Mouse (Mus musculus) adrenal gland, adult 8-10 months (tissue): Measurements from ENCODE around the gene Nxnl2. TPM values are rescaled to one million over a fixed set of nuclear protein-coding genes. Genes with fewer than 3 reads are reported as not detected.

ENCODE experiments used
- DNase-seq: peaks from one replicate; pipeline ENCODE4 v3.0.0; 2022
- total RNA-seq, 4 experiments: library from RNA; stranded (reverse); gene quantifications; 2 replicates each; pipeline ENCODE4 v1.2.4; 2022

The Nxnl2 gene
- under 1 TPM in 2 of 4 experiments, not detected in 2; 0.45 to 0.65 TPM for total RNA-seq

DNA sequence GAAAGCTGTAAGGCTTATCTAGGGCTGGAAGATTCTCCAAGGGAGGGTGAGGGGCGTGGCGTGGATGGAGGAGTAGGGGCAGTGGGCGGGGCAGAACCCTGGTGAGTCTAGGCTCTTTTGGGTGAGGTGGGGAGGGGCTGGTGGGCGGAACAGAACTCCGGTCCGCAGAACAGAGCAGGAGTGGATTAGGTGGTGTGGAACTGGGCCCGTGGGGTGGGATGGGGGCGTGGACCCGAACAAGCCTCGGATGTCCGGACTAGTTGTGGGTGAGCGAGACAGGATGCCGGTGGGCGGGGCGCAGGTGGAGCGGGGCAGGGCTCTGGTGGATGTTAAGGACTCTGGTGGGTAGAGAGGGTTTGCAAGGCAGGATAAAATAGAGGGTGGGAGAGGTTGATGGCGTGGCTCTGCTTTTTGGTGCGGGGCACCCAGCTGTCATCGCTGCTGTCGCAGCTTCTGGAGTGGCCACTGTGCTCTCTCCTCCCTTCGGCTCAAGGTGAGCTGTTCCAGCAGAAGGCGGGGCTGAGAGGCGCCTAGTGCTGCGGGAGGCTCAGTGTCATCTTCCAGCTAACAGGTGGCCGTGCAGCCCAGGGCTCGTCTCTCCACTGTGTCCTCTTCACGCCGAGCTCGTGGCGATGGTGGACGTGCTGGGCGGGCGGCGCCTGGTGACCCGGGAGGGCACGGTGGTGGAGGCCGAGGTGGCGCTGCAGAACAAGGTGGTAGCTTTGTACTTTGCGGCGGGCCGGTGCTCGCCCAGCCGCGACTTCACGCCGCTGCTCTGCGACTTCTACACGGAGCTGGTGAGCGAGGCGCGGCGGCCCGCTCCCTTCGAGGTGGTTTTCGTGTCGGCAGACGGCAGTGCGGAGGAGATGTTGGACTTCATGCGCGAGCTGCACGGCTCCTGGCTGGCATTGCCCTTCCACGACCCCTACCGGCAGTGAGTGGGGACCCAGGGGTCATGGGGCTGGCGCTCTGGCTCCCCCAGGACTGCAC is at the start of gene Nxnl2:
Gene Nxnl2, plus strand, starts transcription at position 332 of the 990 bp plus-strand sequence.
- DNase-seq: peak; percentile 14

DNA sequence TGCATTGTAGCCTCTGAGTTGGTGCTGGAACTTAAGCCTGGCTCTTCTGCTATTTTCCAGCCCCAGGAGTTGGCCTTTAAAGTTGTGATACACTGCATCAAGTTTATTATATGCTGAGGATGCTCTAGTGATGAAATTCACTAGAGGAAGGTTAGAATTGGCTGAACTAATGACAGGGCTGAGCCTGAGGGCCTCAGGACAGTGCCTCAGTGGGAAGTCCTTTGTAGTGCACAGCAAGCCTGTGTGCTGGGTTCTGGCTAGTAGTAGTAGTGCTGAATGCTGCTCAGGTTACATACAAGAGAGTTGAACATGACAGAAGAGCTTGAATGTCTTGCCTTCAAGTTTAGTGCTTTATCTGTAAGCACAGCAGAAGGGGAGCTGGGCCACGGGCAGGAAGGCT is 48.9 kb upstream of the Nxnl2 start:
- DNase-seq: no peak

DNA sequence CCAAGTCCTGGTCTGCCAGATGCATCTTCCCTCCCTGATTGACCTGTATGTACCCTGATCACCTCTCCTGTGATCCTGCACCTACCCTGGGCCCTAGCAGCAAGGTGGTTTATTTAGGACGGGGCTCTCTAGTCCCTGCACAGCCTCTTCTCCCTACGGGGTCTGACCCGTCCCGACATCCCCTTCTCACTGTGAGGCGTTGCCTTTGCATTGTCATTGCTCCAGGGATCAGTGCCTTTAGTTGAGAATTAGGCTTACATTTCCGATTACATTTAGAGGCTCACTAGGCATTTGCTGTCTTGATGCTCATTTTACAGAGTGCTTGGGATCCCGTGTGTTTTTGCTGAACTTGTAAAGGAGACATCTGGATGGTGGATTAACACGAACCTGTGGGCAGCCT is 48.1 kb upstream of the Nxnl2 start:
- no peak for DNase-seq

DNA sequence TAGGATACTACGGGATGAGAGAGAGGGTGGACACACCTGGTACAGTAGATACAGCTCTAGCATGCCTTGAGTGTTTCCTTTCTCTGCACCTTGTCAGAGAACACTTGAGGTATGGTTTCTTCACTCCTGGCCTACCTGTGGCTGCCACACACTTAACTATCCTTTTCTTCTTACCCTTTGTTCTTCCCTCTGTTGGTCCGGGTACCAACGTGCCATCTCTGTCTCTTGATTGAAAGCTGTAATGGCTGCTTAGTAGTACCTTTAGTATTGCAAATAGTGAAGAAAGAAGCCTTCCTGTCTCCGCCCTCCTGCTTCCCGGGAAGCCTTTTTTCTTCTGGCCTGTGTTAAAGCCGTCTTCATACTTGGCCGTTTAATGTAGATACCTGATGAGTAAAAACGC is 45.5 kb upstream of the Nxnl2 start:
- DNase-seq: no peak

DNA sequence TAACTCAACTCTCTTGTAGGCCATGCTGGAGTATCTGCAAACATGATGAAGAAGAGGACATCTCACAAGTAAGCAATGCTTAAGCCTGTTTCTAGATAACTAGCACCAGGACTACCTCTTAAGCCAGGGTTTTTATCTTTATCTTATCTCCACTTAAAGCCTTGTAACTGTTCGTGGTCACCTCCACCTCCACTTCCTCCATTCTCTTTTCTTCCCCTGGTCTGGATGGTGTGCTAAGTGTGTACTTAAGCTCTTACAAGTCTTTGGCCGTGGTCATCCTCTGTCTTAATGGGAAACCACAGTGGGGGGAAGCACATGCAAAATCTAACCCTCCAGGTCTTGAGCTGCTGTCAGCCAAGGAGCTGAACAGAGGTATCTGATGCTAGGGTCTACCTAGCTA is 42.9 kb upstream of the Nxnl2 start:
- no peak for DNase-seq

DNA sequence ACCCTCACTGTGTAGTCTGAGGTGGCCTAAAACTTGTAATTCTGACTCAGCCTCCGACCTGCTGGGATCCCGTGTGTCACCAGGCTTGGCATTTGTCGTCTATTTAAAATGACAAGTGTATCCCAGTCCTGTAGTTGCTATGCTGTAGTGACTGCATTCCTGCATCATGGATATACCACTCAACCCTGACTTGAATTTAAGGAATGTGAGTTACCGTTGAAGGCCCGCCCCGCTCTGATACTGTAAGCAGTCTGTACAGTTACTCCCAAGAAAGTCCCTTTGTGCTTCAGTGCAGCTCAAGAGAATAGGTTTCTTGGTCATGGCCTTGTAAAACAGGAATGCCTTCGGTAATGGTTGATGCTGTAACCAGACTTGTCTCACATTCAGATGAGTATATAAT is 42.4 kb upstream of the Nxnl2 start:
- no peak for DNase-seq

DNA sequence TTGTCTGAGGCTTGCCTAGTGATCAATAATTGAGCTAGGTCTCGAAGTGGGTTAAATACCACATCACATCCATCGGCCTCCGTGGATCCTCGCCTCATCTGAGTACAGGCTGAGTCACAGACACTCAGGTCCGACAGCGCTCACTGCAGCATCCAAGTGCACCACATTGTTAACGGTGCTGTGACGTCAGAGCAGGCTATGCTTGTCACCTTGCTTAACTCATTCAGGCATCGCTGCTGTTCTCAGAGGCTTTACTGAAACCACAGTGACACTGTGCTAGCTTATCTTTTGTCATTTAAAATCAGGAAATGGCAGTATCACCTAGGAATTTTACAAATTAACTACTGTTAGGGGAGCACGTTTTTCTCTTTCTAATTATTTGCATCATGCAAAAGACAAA is 39.6 kb upstream of the Nxnl2 start:
- DNase-seq: no peak

DNA sequence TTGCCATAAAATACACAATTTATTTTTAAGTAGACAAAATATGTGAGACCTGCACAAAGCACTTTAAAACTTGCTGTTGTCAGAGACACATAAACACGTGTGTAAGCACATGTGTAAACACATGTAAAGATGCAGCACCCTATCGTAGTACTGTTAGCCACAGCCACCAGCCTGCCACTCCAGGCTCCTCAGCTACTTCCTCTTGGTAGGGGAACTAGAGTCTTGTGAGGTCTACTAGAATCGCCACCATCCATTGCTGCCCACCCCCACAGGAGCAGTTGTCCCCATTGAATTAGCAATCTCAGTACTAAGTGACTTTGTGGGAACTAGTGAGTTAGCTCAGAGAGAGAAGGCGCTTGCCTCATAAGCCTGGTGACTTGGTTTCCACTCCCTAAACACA is 34.5 kb upstream of the Nxnl2 start:
- DNase-seq: no peak

DNA sequence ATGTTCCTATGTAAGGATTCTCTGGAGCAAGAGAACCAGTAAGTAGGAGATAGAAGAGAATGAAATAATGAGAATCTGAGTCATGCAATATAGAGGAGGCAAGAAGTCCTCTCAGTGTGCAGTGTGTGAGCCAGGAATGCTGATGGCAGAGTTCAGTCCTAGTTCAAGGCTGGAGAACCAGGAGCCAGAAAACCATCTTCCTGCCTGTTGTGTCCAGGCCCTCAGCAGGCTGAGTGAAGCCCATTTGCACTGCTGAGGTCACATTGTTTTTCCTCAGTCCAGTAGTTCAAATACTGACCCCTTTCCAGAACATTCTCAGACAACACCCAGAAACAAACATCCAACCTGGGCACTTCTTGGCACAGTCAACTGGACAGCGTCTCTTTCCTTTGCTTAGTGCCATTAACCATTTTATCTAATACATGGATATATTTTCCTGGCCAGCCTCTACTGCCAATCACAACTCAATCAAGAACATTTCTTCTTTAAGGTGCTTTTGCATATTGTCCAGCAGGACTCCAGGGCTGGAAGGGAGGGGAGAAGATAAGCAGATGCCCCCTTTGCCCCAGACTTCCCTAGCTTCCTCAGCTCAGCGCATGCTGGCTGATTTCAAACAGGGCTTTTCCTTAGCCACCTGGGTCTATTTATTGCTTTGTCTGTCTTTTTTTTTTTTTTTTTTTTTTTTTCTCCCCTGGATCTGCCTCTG is 33.7 kb upstream of the Nxnl2 start:
- DNase-seq: peak; percentile 61

DNA sequence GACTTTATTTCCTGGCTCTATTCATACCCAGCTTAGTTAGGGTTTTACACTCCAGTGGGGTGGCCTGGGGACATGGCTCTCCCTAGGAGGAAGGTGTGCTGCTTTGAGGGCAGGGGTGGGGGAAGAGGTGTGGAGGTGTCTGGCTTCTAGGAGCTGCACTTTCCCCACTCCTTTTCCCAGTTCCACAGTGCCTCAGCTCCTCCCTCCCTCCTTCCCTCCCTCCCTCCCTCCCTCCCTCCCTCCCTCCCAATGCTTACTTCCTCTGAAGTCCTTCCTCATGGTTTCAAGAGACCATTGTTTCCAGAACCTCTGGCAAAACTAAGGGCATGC is 33.2 kb upstream of the Nxnl2 start:
- DNase-seq: no peak

DNA sequence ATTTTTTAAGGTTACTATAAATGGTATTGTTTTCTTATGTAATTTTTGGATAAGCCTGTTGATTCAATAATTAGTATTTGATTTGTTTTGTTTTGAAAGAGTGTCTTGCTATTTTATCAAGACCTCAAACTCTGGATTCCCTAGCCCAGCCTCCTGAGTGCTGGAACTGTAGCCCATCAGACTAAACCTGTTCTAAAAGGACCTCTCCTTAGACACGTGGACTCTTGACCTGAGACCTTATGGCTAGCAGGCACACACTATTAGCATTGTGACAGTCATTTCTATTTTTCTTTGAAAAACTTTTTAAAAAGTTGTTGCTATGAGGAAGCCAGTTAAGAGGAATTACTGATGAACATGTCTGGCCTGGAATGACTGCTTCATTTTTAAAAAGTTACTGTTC is 23.7 kb upstream of the Nxnl2 start:
- no peak for DNase-seq

DNA sequence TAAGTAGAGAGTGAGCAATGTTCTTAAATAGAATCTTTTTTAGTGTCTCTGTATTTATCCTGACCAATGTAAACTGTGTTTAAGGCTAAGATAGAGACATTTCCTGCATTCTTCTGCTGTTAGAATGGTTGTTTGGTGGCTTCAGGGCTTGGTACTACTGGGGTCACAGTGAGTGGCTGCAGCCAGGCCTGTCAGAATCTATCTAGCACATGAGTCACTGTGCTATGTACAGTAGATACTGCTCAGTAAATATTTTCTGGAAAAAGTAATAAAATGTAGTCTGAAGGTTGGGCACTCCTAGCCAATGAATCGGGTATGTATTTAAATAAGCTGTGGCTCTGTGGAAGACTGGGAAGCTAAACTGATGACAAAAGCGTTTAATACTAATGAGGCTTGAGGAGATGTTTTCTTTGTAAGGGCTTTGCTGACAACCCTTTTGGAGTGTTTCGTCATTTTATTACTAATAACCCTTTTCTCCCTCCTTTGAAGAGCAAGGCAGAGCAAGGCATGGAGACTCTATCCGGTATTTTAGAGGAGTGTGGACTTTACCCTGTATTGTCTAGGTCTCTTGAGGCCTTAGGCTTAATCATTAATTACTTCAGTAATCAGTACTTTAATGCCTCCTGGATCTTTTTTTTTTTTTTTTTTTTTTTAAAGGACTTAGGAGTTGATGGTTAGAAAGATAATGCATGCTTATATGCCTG is 17.7 kb upstream of the Nxnl2 start:
- DNase-seq: no peak

DNA sequence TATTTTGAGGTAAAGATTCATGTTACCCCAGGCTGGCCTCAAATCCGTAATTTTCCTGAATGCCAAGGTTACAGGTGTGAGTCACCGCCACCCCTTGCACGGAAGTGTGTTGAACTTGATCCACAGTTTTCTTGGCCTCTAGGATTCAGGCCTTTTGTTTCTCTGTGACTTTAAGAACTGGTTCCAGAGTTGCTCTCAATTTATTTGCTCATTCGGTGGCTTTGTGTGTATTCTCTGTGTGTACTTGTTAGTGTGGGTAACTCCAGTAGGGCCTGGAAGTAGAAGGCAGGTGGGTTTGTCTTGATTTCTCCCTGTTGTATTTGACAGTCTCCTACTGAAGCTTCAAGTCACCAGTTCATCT is 17.2 kb upstream of the Nxnl2 start:
- no peak for DNase-seq

DNA sequence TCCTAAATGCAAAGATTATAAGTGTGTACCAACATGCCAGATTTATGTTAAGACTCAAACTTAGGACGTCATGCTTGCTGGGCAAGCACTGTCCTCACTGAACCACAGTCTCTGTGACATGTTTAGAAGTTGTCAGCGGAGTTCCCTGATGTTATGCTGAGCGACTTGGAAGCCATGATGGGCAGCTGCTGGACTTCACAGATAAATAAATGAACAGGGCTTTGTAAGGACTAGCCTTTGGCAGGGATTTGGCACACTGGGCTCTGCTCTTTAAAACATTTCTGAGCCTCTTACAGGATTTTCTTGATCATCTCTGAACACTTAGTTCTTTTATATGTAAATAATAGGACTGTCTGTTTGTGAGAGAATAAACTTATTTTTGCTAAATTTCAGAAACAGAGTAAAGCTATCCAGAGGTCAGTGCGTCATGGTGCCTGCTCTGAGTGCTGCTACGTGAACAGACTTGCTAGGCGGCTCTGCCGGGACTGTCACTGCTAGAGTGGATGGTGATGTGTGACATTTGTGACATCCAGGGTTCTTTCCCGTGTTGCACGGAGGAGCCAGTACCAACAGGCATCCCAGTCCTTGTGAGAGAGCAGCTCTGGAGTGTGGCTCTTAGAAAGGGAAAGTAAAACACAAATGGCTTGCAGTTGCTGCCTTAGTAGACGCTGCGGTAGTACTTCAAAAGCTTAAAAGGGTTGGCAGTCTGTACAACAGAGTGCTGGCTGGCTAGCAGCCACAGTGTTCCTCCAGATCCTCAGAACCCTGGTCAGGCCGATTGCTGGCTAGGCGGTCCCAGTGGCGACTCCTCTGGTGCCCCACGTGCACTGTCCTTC is 15.4 kb upstream of the Nxnl2 start:
- DNase-seq: peak; percentile 30

DNA sequence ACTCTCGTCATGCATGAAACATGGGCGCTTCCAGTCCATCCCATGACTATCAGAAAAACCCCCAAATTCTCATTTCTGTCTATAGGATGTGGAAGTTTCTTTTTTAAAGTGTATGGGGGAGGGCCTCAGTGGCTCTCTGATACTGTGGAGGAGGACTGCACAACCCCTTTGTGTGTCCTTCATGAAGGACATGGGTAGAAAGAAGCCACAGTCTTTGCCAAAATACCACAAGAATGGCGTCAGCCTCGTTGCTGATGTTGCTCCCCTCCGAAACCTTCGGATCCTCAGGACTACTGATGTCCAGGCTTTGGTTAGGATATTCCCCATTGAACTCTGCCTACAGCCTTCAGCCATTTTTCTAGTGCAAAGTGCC is 14.8 kb upstream of the Nxnl2 start:
- peak; percentile 33 for DNase-seq

DNA sequence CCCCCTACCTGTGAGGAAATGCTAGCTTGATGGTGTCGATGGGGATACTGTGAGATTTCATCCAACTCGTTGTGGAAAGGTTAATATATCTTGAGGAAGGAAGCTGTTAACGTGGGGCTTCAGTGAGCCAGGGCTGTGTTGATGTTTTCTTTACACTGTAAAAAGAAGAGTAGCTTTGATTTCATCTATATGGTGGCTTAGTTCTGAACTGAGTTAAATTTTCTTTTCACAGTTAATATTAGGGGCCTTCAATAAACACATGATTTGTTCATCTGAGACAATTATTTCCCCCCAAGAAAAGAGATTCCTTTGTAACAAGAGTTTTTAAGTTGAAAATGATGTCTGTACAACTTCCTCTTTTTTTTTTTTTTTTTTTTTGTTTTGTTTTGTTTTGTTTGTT is 13.5 kb upstream of the Nxnl2 start:
- DNase-seq: no peak

DNA sequence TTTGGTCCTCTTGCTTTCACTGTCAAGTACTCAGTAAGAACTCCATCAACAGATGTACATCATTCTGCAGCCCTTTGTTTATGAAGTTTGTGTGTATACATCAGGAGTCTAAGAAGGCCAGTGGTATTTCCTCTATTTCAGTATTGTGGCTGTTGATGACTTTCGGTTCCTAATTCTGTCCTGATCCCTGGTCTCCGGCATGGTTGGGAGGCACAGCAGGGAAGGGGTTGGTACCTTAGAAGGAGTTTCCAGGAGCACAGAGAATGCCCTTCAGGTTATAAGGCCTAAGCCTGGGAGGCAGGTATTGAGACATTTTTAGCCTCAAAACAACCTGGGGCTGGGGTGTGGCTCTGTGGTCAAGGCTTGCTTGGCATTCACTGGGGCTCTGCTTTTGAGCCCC is 9.2 kb upstream of the Nxnl2 start:
- DNase-seq: no peak

DNA sequence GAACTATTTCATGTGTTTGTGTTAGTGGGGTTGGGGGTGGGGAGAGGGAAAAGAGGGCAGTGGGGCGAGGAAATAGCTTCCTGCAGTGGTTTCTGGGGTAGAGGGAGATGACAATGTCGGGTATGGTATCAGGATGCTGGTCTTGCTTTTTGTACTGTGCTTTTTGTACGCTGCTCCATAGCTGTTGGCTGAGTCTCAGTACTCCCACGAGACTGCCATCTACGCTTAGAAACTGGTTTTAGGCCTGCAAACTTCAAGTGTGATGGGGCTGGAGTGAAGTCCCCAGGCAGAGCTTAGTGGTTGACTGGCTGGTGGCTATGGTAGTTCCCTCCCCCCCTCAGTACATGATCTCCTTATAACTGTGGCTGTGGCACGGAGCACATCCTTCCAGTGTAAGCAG is 8.6 kb upstream of the Nxnl2 start:
- DNase-seq: no peak

DNA sequence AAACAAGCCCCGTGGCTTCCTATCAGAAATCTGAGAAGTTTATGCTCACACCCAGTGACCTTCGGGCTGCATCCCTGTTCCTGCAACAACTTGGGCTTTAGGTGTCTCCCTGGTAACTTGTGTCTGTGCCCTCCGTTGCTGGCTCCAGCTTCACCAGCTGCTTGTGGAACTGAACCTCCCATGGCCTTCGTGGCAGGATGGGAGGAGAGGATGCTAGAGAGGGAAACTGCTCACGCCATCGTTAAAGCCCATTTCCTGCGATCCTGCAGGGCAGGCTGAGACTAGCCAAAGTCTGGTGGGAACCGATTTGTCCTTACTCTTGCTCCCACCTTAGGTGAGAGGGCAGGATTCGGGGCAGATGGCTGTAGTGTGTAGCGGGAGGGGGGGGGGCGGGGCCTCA is 4.1 kb upstream of the Nxnl2 start:
- no peak for DNase-seq

DNA sequence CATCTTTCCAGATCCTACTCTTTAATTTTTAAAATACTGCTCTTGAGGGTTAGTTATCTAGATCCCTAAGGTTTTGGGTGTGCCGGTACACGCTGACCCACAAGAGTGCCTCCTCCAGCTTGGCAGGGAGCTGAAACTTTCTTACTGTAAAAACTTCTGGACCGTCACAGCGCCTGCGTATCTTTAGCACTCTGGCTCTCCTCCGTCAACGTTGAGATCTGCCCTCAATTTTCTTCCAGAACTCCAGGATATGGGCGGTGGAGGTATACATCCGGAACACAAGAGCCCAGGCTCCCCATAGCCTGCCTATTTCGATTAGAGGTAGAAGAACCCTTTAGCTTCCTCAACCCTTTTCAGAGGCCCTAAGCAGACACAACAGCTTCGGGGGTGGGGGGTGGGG is 607 bp upstream of the Nxnl2 start:
- no peak for DNase-seq

DNA sequence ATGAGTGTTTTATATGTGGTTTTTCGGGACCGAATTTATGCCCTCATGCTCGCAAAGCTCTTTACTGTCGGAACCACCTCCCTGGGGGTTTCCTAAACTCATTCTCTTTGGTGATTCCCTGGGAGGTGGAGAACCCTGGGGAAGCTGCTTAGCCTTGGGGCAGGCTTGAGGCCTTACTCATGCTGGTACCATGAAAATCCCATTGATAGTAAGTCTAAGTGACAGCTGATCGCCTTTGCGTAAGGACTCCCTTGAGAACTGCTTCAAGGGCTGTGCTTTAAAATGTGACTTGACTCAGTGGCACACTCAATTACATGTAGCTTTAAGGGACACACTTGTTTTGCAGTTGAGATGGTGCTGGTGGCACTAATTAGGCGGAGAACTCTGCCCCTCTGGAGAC is 1.8 kb downstream of the Nxnl2 start:
- DNase-seq: no peak

DNA sequence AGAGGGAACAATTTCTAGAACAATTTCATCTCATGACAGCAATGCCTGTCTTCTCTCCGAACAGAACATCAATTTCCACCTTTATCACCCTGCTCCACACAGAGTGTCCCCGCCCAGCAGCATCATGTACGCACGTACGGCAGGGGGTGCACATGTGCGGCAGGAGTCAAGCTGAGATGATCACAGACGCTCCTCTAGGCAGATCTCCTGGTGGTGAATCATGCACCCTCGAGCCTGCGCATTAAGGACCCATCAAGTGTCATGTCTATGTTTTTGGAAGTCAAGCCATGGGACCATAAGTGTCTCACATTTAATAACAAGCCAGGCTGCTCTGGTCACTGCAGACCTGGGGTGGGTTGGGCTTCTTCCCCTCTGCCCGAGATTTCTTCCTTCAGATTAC is 8.1 kb downstream of the Nxnl2 start:
- no peak for DNase-seq

DNA sequence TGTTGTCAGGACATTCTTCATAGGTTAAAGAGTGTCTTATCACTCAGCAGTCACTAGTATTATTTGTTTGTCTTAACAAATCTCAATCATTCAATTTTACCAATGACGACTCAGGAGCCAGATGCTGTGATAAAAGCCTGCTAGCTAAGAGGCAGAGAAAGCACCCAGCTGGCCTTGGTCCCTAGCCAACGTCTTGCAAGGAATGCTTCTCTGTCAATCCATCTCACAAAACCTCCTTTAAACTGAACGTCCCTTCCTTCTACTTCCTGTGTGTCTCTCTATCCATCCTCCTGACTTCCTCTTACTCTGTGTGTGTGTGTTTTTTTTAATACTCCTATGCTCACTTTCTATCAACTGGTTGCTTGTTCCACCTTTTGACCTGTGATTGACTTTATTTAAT is 8.5 kb downstream of the Nxnl2 start:
- no peak for DNase-seq
